Mouse (Mus musculus) central nervous system, embryonic 14 days (tissue): ENCODE measurements around the gene Olfr1013. TPM values are rescaled to one million over a fixed set of nuclear protein-coding genes. Genes with fewer than 3 reads are reported as not detected.

Experiments
- polyA plus RNA-seq: library from polyadenylated mRNA; depleted of rRNA; stranded (reverse); fragments of >200 nt; gene quantifications from 2 replicates; pipeline ENCODE4 v1.2.3, GENCODE M21; 2012; rRNA removed

Gene Olfr1013
- polyA plus RNA-seq: not detected in 2 replicates

GRCm38 (mm10) chr2:85766798-85767197 is at the start of gene Olfr1013:
Gene Olfr1013 (plus strand): TSS chr2:85767098.

GRCm38 (mm10) chr2:85762666-85763065 is 4.2 kb upstream of the Olfr1013 start, which contains the start of gene Olfr1012:
Gene Olfr1012 (minus strand): TSS chr2:85762766.

GRCm38 (mm10) chr2:85772413-85772812 is 5.5 kb downstream of the Olfr1013 start, which contains the start of gene Olfr1014:
Gene Olfr1014 (plus strand): TSS chr2:85772713.

GRCm38 (mm10) chr2:85781717-85782116 is 14.8 kb downstream of the Olfr1013 start, which contains the start of gene Olfr1015:
Gene Olfr1015 (plus strand): TSS chr2:85782017.

GRCm38 (mm10) chr2:85802444-85802843 is 35.5 kb downstream of the Olfr1013 start, which contains the start of gene Olfr1016:
Gene Olfr1016 (minus strand): TSS chr2:85802544.

GRCm38 (mm10) chr2:85818179-85818578 is 51.3 kb downstream of the Olfr1013 start, which contains the start of gene Olfr1018:
Gene Olfr1018 (plus strand): TSS chr2:85818479.

Other genes with a start within 250 kb of the Olfr1013 start
- gene 4833423E24Rik, start 248.1 kb upstream of the Olfr1013 start, polyA plus RNA-seq: 0.07 and 0.44 TPM in 2 replicates
- not detected in 2 replicates for gene Olfr996, start 187.9 kb upstream of the Olfr1013 start, polyA plus RNA-seq
- gene Olfr998, start 178.2 kb upstream of the Olfr1013 start, polyA plus RNA-seq: not detected in 2 replicates
- gene Olfr1000, start 155.2 kb upstream of the Olfr1013 start, polyA plus RNA-seq: not detected in 2 replicates
- gene Olfr1002, start 116.4 kb upstream of the Olfr1013 start, polyA plus RNA-seq: not detected in 2 replicates
- not detected in 2 replicates for gene Olfr154, start 102.6 kb upstream of the Olfr1013 start, polyA plus RNA-seq
- not detected in 2 replicates for gene Olfr1006, start 88.3 kb upstream of the Olfr1013 start, polyA plus RNA-seq
- not detected in 2 replicates for gene Olfr1008, start 77.7 kb upstream of the Olfr1013 start, polyA plus RNA-seq
- gene Olfr1009, start 51.7 kb upstream of the Olfr1013 start, polyA plus RNA-seq: not detected in 2 replicates
- gene Olfr1012, start 4.3 kb upstream of the Olfr1013 start, polyA plus RNA-seq: not detected in 2 replicates
- not detected in 2 replicates for gene Olfr1014, start 5.6 kb downstream of the Olfr1013 start, polyA plus RNA-seq
- not detected in 2 replicates for gene Olfr1015, start 14.9 kb downstream of the Olfr1013 start, polyA plus RNA-seq
- gene Olfr1016, start 35.4 kb downstream of the Olfr1013 start, polyA plus RNA-seq: not detected in 2 replicates
- not detected in 2 replicates for gene Olfr1018, start 51.4 kb downstream of the Olfr1013 start, polyA plus RNA-seq
- not detected in 2 replicates for gene Olfr1019, start 78.4 kb downstream of the Olfr1013 start, polyA plus RNA-seq
- gene Olfr1020, start 79.9 kb downstream of the Olfr1013 start, polyA plus RNA-seq: not detected in 2 replicates
- not detected in 2 replicates for gene Olfr1022, start 101.5 kb downstream of the Olfr1013 start, polyA plus RNA-seq
- not detected in 2 replicates for gene Olfr1023, start 118.5 kb downstream of the Olfr1013 start, polyA plus RNA-seq
- gene Olfr1024, start 138.0 kb downstream of the Olfr1013 start, polyA plus RNA-seq: not detected in 2 replicates
- not detected in 2 replicates for gene Olfr1025-ps1, start 148.1 kb downstream of the Olfr1013 start, polyA plus RNA-seq
- not detected in 2 replicates for gene Olfr1026, start 154.5 kb downstream of the Olfr1013 start, polyA plus RNA-seq
- not detected in 2 replicates for gene Olfr1028, start 183.3 kb downstream of the Olfr1013 start, polyA plus RNA-seq
- not detected in 2 replicates for gene Olfr1029, start 206.8 kb downstream of the Olfr1013 start, polyA plus RNA-seq
- not detected in 2 replicates for gene Olfr1030, start 212.2 kb downstream of the Olfr1013 start, polyA plus RNA-seq
- not detected in 2 replicates for gene Olfr1031, start 223.2 kb downstream of the Olfr1013 start, polyA plus RNA-seq
- gene Olfr1032, start 238.4 kb downstream of the Olfr1013 start, polyA plus RNA-seq: not detected in 2 replicates